Mouse (Mus musculus): ENCODE measurements around the gene Caskin1.

- TF ChIP-seq POLR2A (IDR thresholded peaks at IDR 0.05; ENCODE audit: insufficient read depth, low read length) (no peak), CTCF (IDR thresholded peaks at IDR 0.05; ENCODE audit: low read depth, low read length) (no peak), EP300 (IDR thresholded peaks at IDR 0.05; ENCODE audit: insufficient read depth, low read depth, low read length) (no peak)
Observed at GRCm38 (mm10) chr17:24551050-24551444, 62.6 kb downstream of the Caskin1 start.

Data from ES-Bruce4 (cell line).